Mouse (Mus musculus): Measurements from ENCODE around the gene Cacna1c.
"Not testable (repeated sequence)": the region's sequence is repeated elsewhere in the genome, so short reads cannot be mapped to it uniquely, and the experiment has no call there.

Cacna1c gene

GRCm38 (mm10) chr6:118632491-118632890 is 563.7 kb downstream of the Cacna1c start:
- in situ Hi-C loops (cut with MboI, MseI): loop anchor here in 1 of 2 experiments (25.0 kb wide), 1 partner anchor 505 kb away; no protein-coding TSS in a partner anchor

- in situ Hi-C loops (cut with MboI, MseI): loop anchor here in 1 of 2 experiments (25.0 kb wide), 1 partner anchor 507 kb away; no protein-coding TSS in a partner anchor
Measured at GRCm38 (mm10) chr6:118630006-118630405, 566.2 kb downstream of the Cacna1c start.

GRCm38 (mm10) chr6:118626246-118626645 is 570.0 kb downstream of the Cacna1c start:
- in situ Hi-C loops (cut with MboI, MseI): loop anchor here in 1 of 2 experiments (25.0 kb wide), 1 partner anchor 511 kb away; no protein-coding TSS in a partner anchor

- in situ Hi-C loops (cut with MboI, MseI): no loop called here
Measured at GRCm38 (mm10) chr6:118623609-118624008, 572.6 kb downstream of the Cacna1c start.

- in situ Hi-C loops (cut with MboI, MseI): no loop called here
Measured at GRCm38 (mm10) chr6:118621866-118622265, 574.4 kb downstream of the Cacna1c start.

- in situ Hi-C loops (cut with MboI, MseI): no loop called here
Measured at GRCm38 (mm10) chr6:118621406-118621805, 574.8 kb downstream of the Cacna1c start.

- in situ Hi-C loops (cut with MboI, MseI): no loop called here
Measured at GRCm38 (mm10) chr6:118608906-118609305, 587.3 kb downstream of the Cacna1c start.

GRCm38 (mm10) chr6:118605974-118606373 is 590.2 kb downstream of the Cacna1c start:
- in situ Hi-C loops (cut with MboI, MseI): no loop called here

GRCm38 (mm10) chr6:118603825-118604224 is 592.4 kb downstream of the Cacna1c start:
- in situ Hi-C loops (cut with MboI, MseI): no loop called here

- in situ Hi-C loops (cut with MboI, MseI): no loop called here
Measured at GRCm38 (mm10) chr6:118595681-118596055, 600.5 kb downstream of the Cacna1c start.

- in situ Hi-C loops (cut with MboI, MseI): no loop called here
Measured at GRCm38 (mm10) chr6:118594833-118595680, 601.2 kb downstream of the Cacna1c start.

GRCm38 (mm10) chr6:118594070-118594469 is 602.1 kb downstream of the Cacna1c start:
- in situ Hi-C loops (cut with MboI, MseI): no loop called here

- in situ Hi-C loops (cut with MboI, MseI): no loop called here
Measured at GRCm38 (mm10) chr6:118593377-118594061, 602.7 kb downstream of the Cacna1c start.

GRCm38 (mm10) chr6:118592662-118593376 is 603.4 kb downstream of the Cacna1c start:
- in situ Hi-C loops (cut with MboI, MseI): no loop called here

GRCm38 (mm10) chr6:118578741-118579140 is 617.5 kb downstream of the Cacna1c start:
- in situ Hi-C loops (cut with MboI, MseI): not testable (repeated sequence)

- in situ Hi-C loops (cut with MboI, MseI): no loop called here
Measured at GRCm38 (mm10) chr6:118574351-118574750, 621.9 kb downstream of the Cacna1c start.

GRCm38 (mm10) chr6:118567816-118568215 is 628.4 kb downstream of the Cacna1c start:
- in situ Hi-C loops (cut with MboI, MseI): loop anchor here in 1 of 2 experiments (10.0 kb wide), 1 partner anchor 877 kb away; no protein-coding TSS in a partner anchor

GRCm38 (mm10) chr6:118561745-118562609 is 634.2 kb downstream of the Cacna1c start, which contains the start of gene Ankrd26:
Ankrd26 (minus strand) TSS chr6:118562226.
- in situ Hi-C loops (cut with MboI, MseI): loop anchor here in 1 of 2 experiments (5.0 to 10.0 kb wide), 2 partner anchors 540 to 883 kb away; no protein-coding TSS in a partner anchor

GRCm38 (mm10) chr6:118561225-118561624 is 635.0 kb downstream of the Cacna1c start:
- in situ Hi-C loops (cut with MboI, MseI): loop anchor here in 1 of 2 experiments (5.0 to 10.0 kb wide), 2 partner anchors 541 to 884 kb away; no protein-coding TSS in a partner anchor

GRCm38 (mm10) chr6:118538627-118539026 is 657.6 kb downstream of the Cacna1c start:
- in situ Hi-C loops (cut with MboI, MseI): no loop called here
